ENCODE assay signal across 33 mouse cellular contexts in genomic region chr2:131080507-131080906, GRCm38 (mm10). TPM values are rescaled to one million over a fixed set of nuclear protein-coding genes. Genes with fewer than 3 reads are reported as not detected.
DNase-seq lines count a peak whose midpoint lies in the region; ATAC-seq and TF ChIP-seq lines count a peak whose summit lies in the region.
"Had no signal": no experiment of that assay in that cellular context is flagged by ENCODE, and none has a peak within 500 bp of the region (broad histone marks: within the 10 kb centered on the region; RNA-seq: fewer than 3 reads in every experiment).

No protein-coding gene starts in this region.

- H3K36me3 ChIP-seq in liver, embryonic 14.5 days (replicated peaks; ENCODE audit: control insufficient read depth, insufficient read depth, low read depth), result no peaks in the 10 kb centered on the region
- no peaks in the 10 kb centered on the region for H3K36me3 ChIP-seq in liver, embryonic 11.5 days (ENCODE audit: control insufficient read depth, insufficient read depth, low read length)
- no peaks in the 10 kb centered on the region for H3K36me3 ChIP-seq in MEL (ENCODE audit: control insufficient read depth in 1 of 2, insufficient read depth in 2 of 2, low read length in 2 of 2)
- H3K36me3 ChIP-seq: embryonic facial prominence, embryonic 12.5 days; forebrain, embryonic 12.5 days; forebrain, embryonic 15.5 days had no signal

- no peak for TF ChIP-seq RAD21 in MEL (IDR thresholded peaks at IDR 0.05; ENCODE audit: low read depth, low read length)

- WGBS in liver, embryonic 14.5 days (ENCODE audit: insufficient replicate concordance), result 15% methylated on average over 5 of the region's 5 CpGs
- 31% methylated on average over 5 of the region's 5 CpGs for WGBS in liver, embryonic 11.5 days
- WGBS in cerebellum, adult 2 months, result 88% methylated on average over 5 of the region's 5 CpGs

- H3K27me3 ChIP-seq in liver, embryonic 14.5 days (ENCODE audit: control insufficient read depth, insufficient read depth, low read length), result no peaks in the 10 kb centered on the region
- peaks cover 25% of the 10 kb centered on the region for H3K27me3 ChIP-seq in liver, embryonic 11.5 days (replicated peaks; ENCODE audit: control insufficient read depth, insufficient read depth, low read length)
- H3K27me3 ChIP-seq in MEL (ENCODE audit: control insufficient read depth in 1 of 2, insufficient read depth in 2 of 2, low read length in 2 of 2), result peaks cover 4% of the 10 kb centered on the region in 2 experiments; a peak in 3 of 4 replicates
- no peaks in the 10 kb centered on the region for H3K27me3 ChIP-seq in cerebellum, adult 2 months (ENCODE audit: control insufficient read depth, insufficient read depth, low read length)
- H3K27me3 ChIP-seq: embryonic facial prominence, embryonic 12.5 days; forebrain, embryonic 12.5 days; forebrain, embryonic 15.5 days had no signal

- H3K9me3 ChIP-seq in liver, embryonic 14.5 days (ENCODE audit: control insufficient read depth, low read length), result no peaks in the 10 kb centered on the region
- no peaks in the 10 kb centered on the region for H3K9me3 ChIP-seq in liver, embryonic 11.5 days (ENCODE audit: control insufficient read depth, low read length)
- no peaks in the 10 kb centered on the region for H3K9me3 ChIP-seq in MEL (replicated peaks; ENCODE audit: insufficient read depth, low read length)
- H3K9me3 ChIP-seq: embryonic facial prominence, embryonic 12.5 days; forebrain, embryonic 12.5 days; forebrain, embryonic 15.5 days had no signal

- TF ChIP-seq POLR2A in MEL (IDR thresholded peaks at IDR 0.05; ENCODE audit: control insufficient read depth in 1 of 2, insufficient read depth in 1 of 2, low read depth in 1 of 2, low read length in 2 of 2, poor library complexity in 1 of 2), result no peak
- no peak for TF ChIP-seq POLR2A in cerebellum, adult 2 months (IDR thresholded peaks at IDR 0.05; ENCODE audit: borderline replicate concordance, insufficient read depth, low read length)

- peak; percentile 23; the same call in 1 of the 2 replicates for ATAC-seq in liver, embryonic 14.5 days (ENCODE audit: insufficient read depth)
- no peak for ATAC-seq in liver, embryonic 11.5 days (replicated peaks; ENCODE audit: low FRiP score)
- peak; percentile 90 for ATAC-seq in common myeloid progenitor, adult 5-6 weeks (replicated peaks; ENCODE audit: low read depth, poor library complexity, severe bottlenecking)
- ATAC-seq in megakaryocyte-erythroid progenitor cell, adult 5-6 weeks (replicated peaks; ENCODE audit: low FRiP score, low TSS enrichment, poor library complexity, severe bottlenecking), result peak; percentile 51
- ATAC-seq: activated CD4-positive, CD25-positive, alpha-beta regulatory T cell, adult 4 months; forebrain, embryonic 15.5 days; hindbrain, postnatal 0 days; inflammation-experienced regulatory T-cells, adult 6 months; intestine, embryonic 16.5 days had no signal

- no peaks in the 10 kb centered on the region for H3K79me2 ChIP-seq in MEL (ENCODE audit: control insufficient read depth, insufficient read depth, low read length, poor library complexity)

- no peaks in the 10 kb centered on the region for H3K4me1 ChIP-seq in liver, embryonic 14.5 days (replicated peaks; ENCODE audit: control insufficient read depth in 2 of 2, insufficient read depth in 2 of 2, low read length in 1 of 2)
- 0 out of 2 replicates have a peak, but pooled peaks cover 2% of the 10 kb centered on the region for H3K4me1 ChIP-seq in liver, embryonic 11.5 days (replicated peaks; ENCODE audit: control insufficient read depth, insufficient read depth, low read length)
- H3K4me1 ChIP-seq in MEL (ENCODE audit: control insufficient read depth in 1 of 2, insufficient read depth in 2 of 2, low read length in 2 of 2), result no peaks in the 10 kb centered on the region; a peak in 1 of 4 replicates
- no peaks in the 10 kb centered on the region for H3K4me1 ChIP-seq in cerebellum, adult 2 months (ENCODE audit: control insufficient read depth, insufficient read depth, low read length)
- H3K4me1 ChIP-seq: embryonic facial prominence, embryonic 12.5 days; forebrain, embryonic 15.5 days had no signal

- no peak overlapping the region for H3K4me2 ChIP-seq in liver, embryonic 14.5 days (ENCODE audit: low read depth)
- no peak overlapping the region for H3K4me2 ChIP-seq in liver, embryonic 11.5 days
- H3K4me2 ChIP-seq: embryonic facial prominence, embryonic 12.5 days; forebrain, embryonic 12.5 days; forebrain, embryonic 15.5 days; heart, embryonic 11.5 days; hindbrain, embryonic 14.5 days had no signal

- no peak for TF ChIP-seq CTCF in liver, embryonic 14.5 days (IDR thresholded peaks at IDR 0.05; ENCODE audit: low read depth)
- TF ChIP-seq CTCF in MEL (IDR thresholded peaks at IDR 0.05 in 2 of 3, conservative IDR thresholded peaks at IDR 0.05 in 1 of 3; ENCODE audit: control insufficient read depth in 1 of 3, insufficient read depth in 1 of 3, low read depth in 2 of 3, low read length in 3 of 3, poor library complexity in 1 of 3, severe bottlenecking in 1 of 3), result no peak
- TF ChIP-seq CTCF in cerebellum, adult 2 months (IDR thresholded peaks at IDR 0.05; ENCODE audit: borderline replicate concordance, insufficient read depth, low read depth, low read length), result no peak

- H3K9ac ChIP-seq in liver, embryonic 14.5 days (replicated peaks), result no peak overlapping the region
- no peak overlapping the region for H3K9ac ChIP-seq in liver, embryonic 11.5 days (ENCODE audit: low read depth, low read length)
- no peak overlapping the region for H3K9ac ChIP-seq in MEL (ENCODE audit: control insufficient read depth, low read depth, low read length, poor library complexity, severe bottlenecking)
- H3K9ac ChIP-seq: embryonic facial prominence, embryonic 12.5 days; forebrain, embryonic 12.5 days; forebrain, embryonic 15.5 days; hindbrain, embryonic 14.5 days had no signal

- no peak for DNase-seq in liver, embryonic 14.5 days (ENCODE audit: low read depth in 3 of 3, low spot score in 3 of 3)
- DNase-seq in liver, embryonic 11.5 days (ENCODE audit: low spot score), result no peak
- peak; percentile 64 for DNase-seq in MEL (ENCODE audit: low read depth, low spot score)
- DNase-seq in adrenal gland, postnatal 10 days, result no peak
- DNase-seq in cerebellum, adult 2 months, result no peak
- DNase-seq: adrenal gland, adult 8-10 months; cerebellum, adult 11 months; cerebellum, adult 8-10 months; cerebellum, postnatal 10 days; cerebellum, postnatal 36 days; gastrocnemius, postnatal 36 days; heart, adult 11 months; kidney, adult 18-20 months had no signal

- no peak overlapping the region for H3K27ac ChIP-seq in liver, embryonic 14.5 days
- H3K27ac ChIP-seq in liver, embryonic 11.5 days (ENCODE audit: low read depth, low read length), result no peak overlapping the region
- H3K27ac ChIP-seq in MEL (ENCODE audit: control insufficient read depth, low read depth, low read length), result no peak overlapping the region
- H3K27ac ChIP-seq in cerebellum, adult 2 months (ENCODE audit: insufficient read depth, low read length), result no peak overlapping the region
- H3K27ac ChIP-seq: embryonic facial prominence, embryonic 12.5 days; forebrain, embryonic 12.5 days; forebrain, embryonic 15.5 days; hindbrain, embryonic 14.5 days; hindbrain, postnatal 0 days had no signal

- H3K4me3 ChIP-seq in liver, embryonic 14.5 days (ENCODE audit: insufficient read depth in 1 of 2, low read depth in 2 of 2, low read length in 2 of 2), result no peak overlapping the region
- no peak overlapping the region for H3K4me3 ChIP-seq in liver, embryonic 11.5 days (ENCODE audit: low read depth, low read length)
- no peak overlapping the region for H3K4me3 ChIP-seq in MEL (ENCODE audit: control insufficient read depth in 1 of 2, insufficient read depth in 1 of 2, low read depth in 2 of 2, low read length in 2 of 2)
- H3K4me3 ChIP-seq in cerebellum, adult 2 months (replicated peaks; ENCODE audit: insufficient read depth, low read depth, low read length), result no peak overlapping the region
- H3K4me3 ChIP-seq: embryonic facial prominence, embryonic 12.5 days; erythroblast, embryonic 14.5 days; forebrain, embryonic 12.5 days; forebrain, embryonic 15.5 days had no signal

- TF ChIP-seq EP300 in liver, embryonic 14.5 days (IDR thresholded peaks at IDR 0.05; ENCODE audit: low read depth), result no peak
- TF ChIP-seq EP300 in MEL (IDR thresholded peaks at IDR 0.05; ENCODE audit: low read depth in 1 of 2, low read length in 2 of 2), result peak; percentile 23 to 30; a peak in 2 of 4 replicates

RNA-seq across cellular contexts. Expression of gene Siglec1, which starts 6.1 kb away (rescaled TPM):
- polyA plus RNA-seq in liver, embryonic 14.5 days (2012; rRNA removed), result 0.93 and 1.0 TPM in 2 replicates
- 0.70 and 0.78 TPM in 2 replicates for polyA plus RNA-seq in liver, embryonic 14.5 days (2014; fragmentation: Nextera tagmentation; extraction: Ambion mirVana)
- polyA plus RNA-seq in liver, embryonic 11.5 days (2014; fragmentation: Nextera tagmentation; extraction: Ambion mirVana), result 0.73 and 0.78 TPM in 2 replicates
- total RNA-seq in MEL (2012; rRNA removed), result 0.04 TPM in 1 of 2 replicates, not detected in the other
- polyA plus RNA-seq in MEL (2012; ENCODE audit: insufficient read depth in 1 of 2, insufficient read length in 2 of 2, low read depth in 1 of 2, low replicate concordance in 2 of 2, missing spikeins in 1 of 2), result under 1 TPM in 1 of 2 experiments, not detected in 1; 0.07 TPM
- under 0.01 TPM in 1 of 2 replicates, not detected in the other for total RNA-seq in common myeloid progenitor, adult 5-6 weeks (2017)
- 0.22 and 0.48 TPM in 2 replicates for total RNA-seq in megakaryocyte-erythroid progenitor cell, adult 5-6 weeks (2014; fragmentation: Nextera tagmentation)
- total RNA-seq in megakaryocyte-erythroid progenitor cell, adult 5-6 weeks (2017), result not detected in 2 replicates
- 1 to 10 TPM; 3.8 to 3.9 TPM for total RNA-seq in adrenal gland, postnatal 10 days (2021)
- 0.07 and 0.17 TPM in 2 replicates for polyA plus RNA-seq in cerebellum, adult 2 months (2012; rRNA removed)
- total RNA-seq: hematopoietic stem cell, adult 5-6 weeks had no signal
- polyA plus RNA-seq: activated CD4-positive, CD25-positive, alpha-beta regulatory T cell, adult 4 months; inflammation-experienced regulatory T-cells, adult 6 months had no signal

RNA-seq across cellular contexts. Expression of gene Adam33, which starts 16.9 kb away (rescaled TPM):
- 0.31 and 0.67 TPM in 2 replicates for polyA plus RNA-seq in liver, embryonic 14.5 days (2012; rRNA removed)
- polyA plus RNA-seq in liver, embryonic 14.5 days (2014; fragmentation: Nextera tagmentation; extraction: Ambion mirVana), result 0.17 and 0.43 TPM in 2 replicates
- 0.31 and 0.95 TPM in 2 replicates for polyA plus RNA-seq in liver, embryonic 11.5 days (2014; fragmentation: Nextera tagmentation; extraction: Ambion mirVana)
- 0.12 TPM in 1 of 2 replicates, not detected in the other for total RNA-seq in MEL (2012; rRNA removed)
- under 1 TPM in 1 of 2 experiments, not detected in 1; 0.28 TPM for polyA plus RNA-seq in MEL (2012; ENCODE audit: insufficient read depth in 1 of 2, insufficient read length in 2 of 2, low read depth in 1 of 2, low replicate concordance in 2 of 2, missing spikeins in 1 of 2)
- total RNA-seq in common myeloid progenitor, adult 5-6 weeks (2017), result not detected in 2 replicates
- 0.76 TPM in 1 of 2 replicates, not detected in the other for total RNA-seq in megakaryocyte-erythroid progenitor cell, adult 5-6 weeks (2014; fragmentation: Nextera tagmentation)
- not detected in 2 replicates for total RNA-seq in megakaryocyte-erythroid progenitor cell, adult 5-6 weeks (2017)
- 1 to 10 TPM; 2.4 to 3.9 TPM for total RNA-seq in adrenal gland, postnatal 10 days (2021)
- 1.5 and 3.6 TPM in 2 replicates for polyA plus RNA-seq in cerebellum, adult 2 months (2012; rRNA removed)
- total RNA-seq: hematopoietic stem cell, adult 5-6 weeks had no signal
- polyA plus RNA-seq: activated CD4-positive, CD25-positive, alpha-beta regulatory T cell, adult 4 months had no signal

RNA-seq across cellular contexts. Expression of gene Gfra4, which starts 37.6 kb away (rescaled TPM):
- polyA plus RNA-seq in liver, embryonic 14.5 days (2012; rRNA removed), result 0.16 and 0.40 TPM in 2 replicates
- 0.10 and 0.15 TPM in 2 replicates for polyA plus RNA-seq in liver, embryonic 14.5 days (2014; fragmentation: Nextera tagmentation; extraction: Ambion mirVana)
- 2.9 and 3.5 TPM in 2 replicates for polyA plus RNA-seq in liver, embryonic 11.5 days (2014; fragmentation: Nextera tagmentation; extraction: Ambion mirVana)
- 0.10 TPM in 1 of 2 replicates, not detected in the other for total RNA-seq in MEL (2012; rRNA removed)
- polyA plus RNA-seq in MEL (2012; ENCODE audit: insufficient read depth in 1 of 2, insufficient read length in 2 of 2, low read depth in 1 of 2, low replicate concordance in 2 of 2, missing spikeins in 1 of 2), result not detected
- total RNA-seq in common myeloid progenitor, adult 5-6 weeks (2017), result not detected in 2 replicates
- not detected in 2 replicates for total RNA-seq in megakaryocyte-erythroid progenitor cell, adult 5-6 weeks (2014; fragmentation: Nextera tagmentation)
- not detected in 2 replicates for total RNA-seq in megakaryocyte-erythroid progenitor cell, adult 5-6 weeks (2017)
- total RNA-seq in adrenal gland, postnatal 10 days (2021), result 10 to 100 TPM in 1 of 2 experiments, 1 to 10 TPM in 1; 8.5 to 15.1 TPM
- 75.1 and 87.0 TPM in 2 replicates for polyA plus RNA-seq in cerebellum, adult 2 months (2012; rRNA removed)
- total RNA-seq: hematopoietic stem cell, adult 5-6 weeks had no signal
- polyA plus RNA-seq: activated CD4-positive, CD25-positive, alpha-beta regulatory T cell, adult 4 months; erythroblast, embryonic 14.5 days had no signal

RNA-seq across cellular contexts. Expression of gene Hspa12b, which starts 46.6 kb away (rescaled TPM):
- 1.6 and 2.1 TPM in 2 replicates for polyA plus RNA-seq in liver, embryonic 14.5 days (2012; rRNA removed)
- 0.71 and 0.76 TPM in 2 replicates for polyA plus RNA-seq in liver, embryonic 14.5 days (2014; fragmentation: Nextera tagmentation; extraction: Ambion mirVana)
- 5.5 TPM in 2 replicates for polyA plus RNA-seq in liver, embryonic 11.5 days (2014; fragmentation: Nextera tagmentation; extraction: Ambion mirVana)
- 0.04 and 0.07 TPM in 2 replicates for total RNA-seq in MEL (2012; rRNA removed)
- polyA plus RNA-seq in MEL (2012; ENCODE audit: insufficient read depth in 1 of 2, insufficient read length in 2 of 2, low read depth in 1 of 2, low replicate concordance in 2 of 2, missing spikeins in 1 of 2), result 1 to 10 TPM in 1 of 2 experiments, not detected in 1; 1.2 TPM
- 0.92 and 0.96 TPM in 2 replicates for total RNA-seq in common myeloid progenitor, adult 5-6 weeks (2017)
- 0.44 and 3.9 TPM in 2 replicates for total RNA-seq in megakaryocyte-erythroid progenitor cell, adult 5-6 weeks (2014; fragmentation: Nextera tagmentation)
- 1.3 TPM in 1 of 2 replicates, not detected in the other for total RNA-seq in megakaryocyte-erythroid progenitor cell, adult 5-6 weeks (2017)
- 10 to 100 TPM; 23.5 to 27.5 TPM for total RNA-seq in adrenal gland, postnatal 10 days (2021)
- polyA plus RNA-seq in cerebellum, adult 2 months (2012; rRNA removed), result 7.8 and 8.0 TPM in 2 replicates

RNA-seq across cellular contexts. Expression of gene Gm11037, which starts 52.8 kb away (rescaled TPM):
- not detected in 2 replicates for polyA plus RNA-seq in liver, embryonic 14.5 days (2012; rRNA removed)
- not detected in 2 replicates for polyA plus RNA-seq in liver, embryonic 14.5 days (2014; fragmentation: Nextera tagmentation; extraction: Ambion mirVana)
- polyA plus RNA-seq in liver, embryonic 11.5 days (2014; fragmentation: Nextera tagmentation; extraction: Ambion mirVana), result not detected in 2 replicates
- total RNA-seq in MEL (2012; rRNA removed), result not detected in 2 replicates
- not detected for polyA plus RNA-seq in MEL (2012; ENCODE audit: insufficient read depth in 1 of 2, insufficient read length in 2 of 2, low read depth in 1 of 2, low replicate concordance in 2 of 2, missing spikeins in 1 of 2)
- total RNA-seq in common myeloid progenitor, adult 5-6 weeks (2017), result not detected in 2 replicates
- not detected in 2 replicates for total RNA-seq in megakaryocyte-erythroid progenitor cell, adult 5-6 weeks (2014; fragmentation: Nextera tagmentation)
- not detected in 2 replicates for total RNA-seq in megakaryocyte-erythroid progenitor cell, adult 5-6 weeks (2017)
- not detected for total RNA-seq in adrenal gland, postnatal 10 days (2021)
- polyA plus RNA-seq in cerebellum, adult 2 months (2012; rRNA removed), result not detected in 2 replicates
- total RNA-seq: adrenal gland, adult 8-10 months; adrenal gland, postnatal 4 days; ES-E14; gastrocnemius, adult 8-10 months; gastrocnemius, postnatal 36 days; heart, adult 8-10 months; heart, postnatal 25 days; hematopoietic stem cell, adult 5-6 weeks; hindbrain, postnatal 0 days had no signal
- polyA plus RNA-seq: activated CD4-positive, CD25-positive, alpha-beta regulatory T cell, adult 4 months; embryonic facial prominence, embryonic 12.5 days; erythroblast, embryonic 14.5 days; forebrain, embryonic 12.5 days; forebrain, embryonic 15.5 days; heart, embryonic 11.5 days; heart, embryonic 14.5 days; heart, postnatal 0 days; hindbrain, embryonic 14.5 days; hindbrain, postnatal 0 days; inflammation-experienced regulatory T-cells, adult 6 months; intestine, embryonic 16.5 days had no signal
